Mouse (Mus musculus): ENCODE results near the gene Arl15.

DNA sequence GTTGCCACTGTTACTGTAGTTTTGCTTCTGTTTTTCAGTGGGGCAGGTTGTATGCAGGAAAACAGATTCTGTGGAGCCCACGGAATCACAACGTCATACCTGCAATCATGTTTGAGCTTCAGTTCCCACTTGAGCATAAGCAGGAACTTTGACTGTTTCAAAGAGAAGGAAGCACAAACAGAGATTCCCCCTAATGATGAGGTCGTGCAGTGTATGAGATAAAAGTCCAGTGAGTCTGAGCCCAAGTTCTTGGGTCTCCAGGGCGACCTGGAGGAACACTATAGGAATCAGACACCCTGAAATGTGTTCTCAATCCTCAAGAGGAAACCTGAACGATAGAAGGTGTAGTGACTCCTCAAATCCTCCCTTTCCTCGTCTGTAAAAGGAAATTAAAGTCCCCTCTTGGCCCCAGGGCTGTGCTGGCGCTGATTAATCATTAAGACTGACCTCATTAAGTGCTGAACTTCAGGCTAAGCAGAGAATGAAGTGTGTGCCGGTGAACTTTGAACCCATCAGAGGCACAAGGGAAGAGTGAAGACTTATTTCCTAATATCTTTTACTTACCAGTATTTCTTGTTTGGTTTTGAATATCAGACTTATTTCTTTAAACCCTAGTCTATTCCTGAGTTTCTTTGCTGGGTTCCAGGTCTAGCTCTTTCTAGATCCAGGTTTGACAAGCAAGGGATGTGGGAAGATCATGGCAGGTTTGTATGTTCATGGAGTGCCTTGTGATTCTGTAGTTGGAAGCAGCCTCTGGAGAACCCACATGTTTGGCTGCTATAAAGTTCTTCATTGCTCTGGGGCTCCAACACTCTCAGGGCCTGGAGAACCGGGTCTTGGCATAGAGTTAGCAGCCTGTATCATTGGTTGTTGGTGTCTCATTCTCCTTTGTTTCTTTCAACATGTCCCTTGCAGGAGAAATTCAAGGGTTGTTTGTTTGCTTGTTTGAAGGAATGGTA lies 39.3 kb upstream of the Arl15 start:
- TF ChIP-seq CTCF (IDR thresholded peaks at IDR 0.05), result no peak
- TF ChIP-seq EP300 (IDR thresholded peaks at IDR 0.05), result no peak
